Mouse (Mus musculus) hindbrain, embryonic 11.5 days (tissue): ENCODE measurements around the gene Smap1. TPM values are rescaled to one million over a fixed set of nuclear protein-coding genes. Genes with fewer than 3 reads are reported as not detected.

Experiments used
- ATAC-seq: fragments of 200-750 bp; cut with Nextera tagmentation; 2 replicates; pipeline ENCODE4 v1.8.0; 2017; ENCODE audit warnings: mild to moderate bottlenecking, moderate TSS enrichment, moderate library complexity; ENCODE audit not compliant: low FRiP score
- DNase-seq: peaks from one replicate; pipeline ENCODE4 v3.0.0-alpha.2; 2015; ENCODE audit warnings: low spot score
- H3K27ac ChIP-seq: fragments of 300-500 bp; sonication (generic); 2 replicates; pipeline ENCODE4 v1.5.1; 2014; ENCODE audit warnings: mild to moderate bottlenecking, low read depth, low read length
- H3K27me3 ChIP-seq: fragments of 300-500 bp; sonication (generic); 2 replicates; pipeline ENCODE4 v1.6.1; 2014; ENCODE audit warnings: mild to moderate bottlenecking, low read length, moderate library complexity, mixed read lengths; ENCODE audit not compliant: control insufficient read depth, insufficient read depth
- H3K36me3 ChIP-seq: fragments of 300-500 bp; sonication (generic); 2 replicates; pipeline ENCODE4 v1.6.1; 2014; ENCODE audit warnings: mild to moderate bottlenecking, low read length, moderate library complexity, mixed read lengths; ENCODE audit not compliant: control insufficient read depth, insufficient read depth
- H3K4me1 ChIP-seq: fragments of 300-500 bp; sonication (generic); replicated peaks from 2 replicates; pipeline ENCODE4 v1.6.1; 2014; ENCODE audit warnings: low read length, mixed read lengths; ENCODE audit not compliant: control insufficient read depth, insufficient read depth
- H3K4me2 ChIP-seq: fragments of 300-500 bp; sonication (generic); replicated peaks from 2 replicates; pipeline ENCODE4 v1.6.1; 2014; ENCODE audit warnings: mild to moderate bottlenecking, low read depth, low read length
- H3K4me3 ChIP-seq: fragments of 300-500 bp; sonication (generic); 2 replicates; pipeline ENCODE4 v1.5.1; 2014; ENCODE audit warnings: low read depth, low read length
- H3K9ac ChIP-seq: fragments of 300-500 bp; sonication (generic); 2 replicates; pipeline ENCODE4 v1.6.1; 2014; ENCODE audit warnings: low read depth, low read length
- H3K9me3 ChIP-seq: fragments of 300-500 bp; sonication (generic); 2 replicates; pipeline ENCODE4 v1.6.1; 2016; ENCODE audit warnings: low read length; ENCODE audit not compliant: control insufficient read depth
- WGBS: fragments of 180-500 bp; shearing (Covaris S2); extraction: QIAGEN DNeasy Blood & Tissue Kit; methylation state at CpG from one replicate; pipeline ENCODE4 v1.1.7; 2014; 5-methylcytosine and 5-hydroxymethylcytosine counted together
- polyA plus RNA-seq: library from polyadenylated mRNA; unstranded; fragments of >200 nt; fragmentation: Nextera tagmentation; extraction: Ambion mirVana; gene quantifications from 2 replicates; pipeline ENCODE4 v1.2.1, GENCODE M21; 2014

Smap1 gene
- polyA plus RNA-seq, 1 experiment from 2014 or later = 60.9 TPM

GRCm38 (mm10) chr1:23953921-23954320 is 31.8 kb upstream of the Smap1 start:
- WGBS = 86% methylated on average over 13 of the region's 13 CpGs
- no peaks in the 10 kb centered on the region for H3K27me3 ChIP-seq
- no peak overlapping the region for H3K9ac ChIP-seq
- no peaks in the 10 kb centered on the region for H3K36me3 ChIP-seq
- H3K27ac ChIP-seq = no peak overlapping the region
- H3K4me3 ChIP-seq = no peak overlapping the region
- no peak for DNase-seq
- no peak overlapping the region for H3K4me2 ChIP-seq
- H3K9me3 ChIP-seq = no peaks in the 10 kb centered on the region
- no peaks in the 10 kb centered on the region for H3K4me1 ChIP-seq
- ATAC-seq = no peak

GRCm38 (mm10) chr1:23948778-23949699 is 26.9 kb upstream of the Smap1 start:
- ATAC-seq (no peak), DNase-seq (no peak)
- Histone ChIP-seq H3K9ac (no peak overlapping the region), H3K4me1 (no peaks in the 10 kb centered on the region), H3K9me3 (no peaks in the 10 kb centered on the region), H3K4me2 (no peak overlapping the region), H3K4me3 (no peak overlapping the region), H3K27me3 (no peaks in the 10 kb centered on the region), H3K27ac (no peak overlapping the region), H3K36me3 (no peaks in the 10 kb centered on the region)
- 77% methylated on average over 15 of the region's 15 CpGs for whole genome bisulfite sequencing

GRCm38 (mm10) chr1:23948290-23948689 is 26.2 kb upstream of the Smap1 start:
- Histone ChIP-seq H3K27me3 (no peaks in the 10 kb centered on the region), H3K4me2 (no peak overlapping the region), H3K4me1 (no peaks in the 10 kb centered on the region), H3K9ac (no peak overlapping the region), H3K36me3 (no peaks in the 10 kb centered on the region), H3K4me3 (no peak overlapping the region), H3K9me3 (no peaks in the 10 kb centered on the region), H3K27ac (no peak overlapping the region)
- no peak for DNase-seq
- WGBS = 68% methylated on average over 7 of the region's 7 CpGs
- no peak for ATAC-seq

GRCm38 (mm10) chr1:23944076-23944475 is 22.0 kb upstream of the Smap1 start:
- 84% methylated on average over 1 of the region's 1 CpGs for WGBS
- no peaks in the 10 kb centered on the region for H3K36me3 ChIP-seq
- no peak overlapping the region for H3K9ac ChIP-seq
- H3K4me1 ChIP-seq = no peaks in the 10 kb centered on the region
- H3K4me2 ChIP-seq = no peak overlapping the region
- DNase-seq (no peak), ATAC-seq (no peak)
- H3K9me3 ChIP-seq = no peaks in the 10 kb centered on the region
- H3K27me3 ChIP-seq = no peaks in the 10 kb centered on the region
- H3K4me3 ChIP-seq = no peak overlapping the region
- H3K27ac ChIP-seq = no peak overlapping the region

GRCm38 (mm10) chr1:23943146-23943940 is 21.2 kb upstream of the Smap1 start:
- Histone ChIP-seq H3K9ac (no peak overlapping the region), H3K36me3 (no peaks in the 10 kb centered on the region), H3K4me3 (no peak overlapping the region), H3K4me2 (no peak overlapping the region), H3K9me3 (no peaks in the 10 kb centered on the region), H3K4me1 (no peaks in the 10 kb centered on the region), H3K27ac (no peak overlapping the region), H3K27me3 (no peaks in the 10 kb centered on the region)
- ATAC-seq = no peak
- 86% methylated on average over 3 of the region's 3 CpGs for WGBS
- DNase-seq = no peak

GRCm38 (mm10) chr1:23935408-23935762 is 13.3 kb upstream of the Smap1 start:
- H3K4me3 ChIP-seq = no peak overlapping the region
- H3K4me1 ChIP-seq = no peaks in the 10 kb centered on the region
- DNase-seq = no peak
- H3K9ac ChIP-seq = no peak overlapping the region
- no peaks in the 10 kb centered on the region for H3K9me3 ChIP-seq
- no peaks in the 10 kb centered on the region for H3K36me3 ChIP-seq
- no peak overlapping the region for H3K27ac ChIP-seq
- no peak for ATAC-seq
- no peak overlapping the region for H3K4me2 ChIP-seq
- 34% methylated on average over 4 of the region's 4 CpGs for WGBS
- no peaks in the 10 kb centered on the region for H3K27me3 ChIP-seq

GRCm38 (mm10) chr1:23934669-23935407 is 12.7 kb upstream of the Smap1 start:
- Histone ChIP-seq H3K4me1 (no peaks in the 10 kb centered on the region), H3K36me3 (no peaks in the 10 kb centered on the region), H3K4me2 (no peak overlapping the region), H3K9ac (no peak overlapping the region), H3K9me3 (no peaks in the 10 kb centered on the region), H3K27me3 (no peaks in the 10 kb centered on the region), H3K27ac (no peak overlapping the region), H3K4me3 (no peak overlapping the region)
- 55% methylated on average over 8 of the region's 8 CpGs for WGBS
- no peak for ATAC-seq
- no peak for DNase-seq

- 92% methylated on average over 6 of the region's 6 CpGs for WGBS
- no peak overlapping the region for H3K4me2 ChIP-seq
- H3K4me3 ChIP-seq = no peak overlapping the region
- H3K9me3 ChIP-seq = no peaks in the 10 kb centered on the region
- H3K36me3 ChIP-seq = no peaks in the 10 kb centered on the region
- no peaks in the 10 kb centered on the region for H3K4me1 ChIP-seq
- ATAC-seq = no peak
- H3K27ac ChIP-seq = no peak overlapping the region
- no peak overlapping the region for H3K9ac ChIP-seq
- no peak for DNase-seq
- no peaks in the 10 kb centered on the region for H3K27me3 ChIP-seq
These were observed 7.3 kb upstream of the Smap1 start for GRCm38 (mm10) chr1:23929410-23929809.
